Mouse (Mus musculus) liver, embryonic 11.5 days (tissue): Measurements from ENCODE around the gene Grik3. TPM values are rescaled to one million over a fixed set of nuclear protein-coding genes. Genes with fewer than 3 reads are reported as not detected.
A peak's percentile ranks its signal among the peaks of the same experiment; 100 is the strongest.

Experiments used
- ATAC-seq: fragments of 200-750 bp; cut with Nextera tagmentation; replicated peaks from 2 replicates; pipeline ENCODE4 v1.8.0; 2017; ENCODE audit warnings: moderate number of reproducible peaks, mild to moderate bottlenecking, moderate TSS enrichment, moderate library complexity; ENCODE audit not compliant: low FRiP score
- DNase-seq: peaks from one replicate; pipeline ENCODE4 v3.0.0-alpha.2; 2017; ENCODE audit warnings: low spot score
- H3K27ac ChIP-seq: fragments of 300-500 bp; sonication (generic); 2 replicates; pipeline ENCODE4 v1.5.1; 2014; ENCODE audit warnings: mild to moderate bottlenecking, low read depth, low read length, control low read depth
- H3K27me3 ChIP-seq: fragments of 300-500 bp; sonication (generic); replicated peaks from 2 replicates; pipeline ENCODE4 v1.6.1; 2014; ENCODE audit warnings: low read length, mixed read lengths; ENCODE audit not compliant: control insufficient read depth, insufficient read depth
- H3K36me3 ChIP-seq: fragments of 300-500 bp; sonication (generic); 2 replicates; pipeline ENCODE4 v1.6.1; 2014; ENCODE audit warnings: mild to moderate bottlenecking, low read length, moderate library complexity, mixed read lengths; ENCODE audit not compliant: control insufficient read depth, insufficient read depth
- H3K4me1 ChIP-seq: fragments of 300-500 bp; sonication (generic); replicated peaks from 2 replicates; pipeline ENCODE4 v1.6.1; 2014; ENCODE audit warnings: low read length, mixed read lengths; ENCODE audit not compliant: control insufficient read depth, insufficient read depth
- H3K4me2 ChIP-seq: fragments of 300-500 bp; sonication (generic); 2 replicates; pipeline ENCODE4 v1.6.1; 2014; ENCODE audit warnings: mild to moderate bottlenecking, control low read depth, moderate library complexity
- H3K4me3 ChIP-seq: fragments of 300-500 bp; sonication (generic); 2 replicates; pipeline ENCODE4 v1.5.1; 2014; ENCODE audit warnings: low read depth, low read length, control low read depth
- H3K9ac ChIP-seq: fragments of 300-500 bp; sonication (generic); 2 replicates; pipeline ENCODE4 v1.6.1; 2014; ENCODE audit warnings: low read depth, low read length, control low read depth
- H3K9me3 ChIP-seq: fragments of 300-500 bp; sonication (generic); 2 replicates; pipeline ENCODE4 v1.6.1; 2016; ENCODE audit warnings: low read length, inconsistent platforms, mixed read lengths; ENCODE audit not compliant: control insufficient read depth
- WGBS: fragments of 180-500 bp; shearing (Covaris S2); extraction: QIAGEN DNeasy Blood & Tissue Kit; methylation state at CpG from one replicate; pipeline ENCODE4 v1.1.7; 2014; 5-methylcytosine and 5-hydroxymethylcytosine counted together
- polyA plus RNA-seq: library from polyadenylated mRNA; unstranded; fragments of >200 nt; fragmentation: Nextera tagmentation; extraction: Ambion mirVana; gene quantifications from 2 replicates; pipeline ENCODE4 v1.2.1, GENCODE M21; 2014

The Grik3 gene
- polyA plus RNA-seq, 1 experiment from 2014 or later = 0.01 TPM

DNA sequence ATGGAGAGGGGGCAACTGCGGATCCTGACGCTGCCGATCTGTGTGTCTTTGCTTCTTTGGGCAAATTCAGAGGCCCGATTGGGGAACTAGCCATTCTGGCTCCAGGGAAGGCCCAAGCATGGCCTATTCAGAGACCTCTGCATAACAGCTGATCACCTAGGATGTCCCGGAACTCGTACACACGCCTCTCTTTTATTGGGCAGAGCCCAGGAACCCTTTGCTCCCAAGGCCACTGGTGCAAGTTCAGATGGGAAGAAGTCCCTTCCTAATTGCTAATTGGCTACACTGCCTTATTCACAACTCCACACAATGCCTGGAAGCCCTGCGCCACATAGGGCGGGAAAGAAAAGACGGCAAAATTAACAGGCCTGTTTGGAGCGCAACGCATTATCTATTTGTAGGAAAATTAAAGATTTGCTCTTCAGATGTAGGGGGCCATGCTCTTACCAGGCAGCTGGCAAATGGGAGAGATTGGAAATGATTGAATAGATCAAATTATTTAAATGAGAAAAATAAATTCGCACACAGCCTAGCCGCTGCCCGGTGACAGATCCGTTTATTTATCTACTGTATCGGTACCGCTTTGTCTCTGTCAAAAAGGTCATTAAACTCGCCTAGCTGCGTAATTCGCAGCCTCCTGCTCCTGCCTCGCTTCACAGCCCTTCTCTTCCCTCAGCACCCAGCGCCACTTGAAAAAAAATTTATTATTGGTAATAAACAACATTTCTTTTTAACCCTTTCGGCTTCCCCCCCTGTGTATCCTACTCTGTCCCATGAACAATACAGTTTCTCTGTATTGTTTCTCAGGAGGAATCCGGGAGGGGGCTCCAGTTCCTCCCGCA is 1.5 kb upstream of the Grik3 start:
- DNase-seq (no peak), ATAC-seq (no peak)
- Histone ChIP-seq H3K27me3 (peaks cover 99% of the 10 kb centered on the region), H3K27ac (no peak overlapping the region), H3K4me1 (peaks cover 2% of the 10 kb centered on the region; the same call in 1 of the 2 replicates), H3K9me3 (no peaks in the 10 kb centered on the region), H3K9ac (no peak overlapping the region), H3K4me3 (no peak overlapping the region), H3K4me2 (no peak overlapping the region), H3K36me3 (no peaks in the 10 kb centered on the region)
- whole genome bisulfite sequencing = 4% methylated on average over 26 of the region's 26 CpGs

- Histone ChIP-seq H3K27me3 (peaks cover 100% of the 10 kb centered on the region), H3K27ac (no peak overlapping the region), H3K4me1 (peaks cover 2% of the 10 kb centered on the region; the same call in 1 of the 2 replicates), H3K9ac (no peak overlapping the region), H3K36me3 (no peaks in the 10 kb centered on the region), H3K4me3 (peak overlapping the region; percentile 20), H3K9me3 (no peaks in the 10 kb centered on the region), H3K4me2 (peak overlapping the region; percentile 47)
- DNase-seq (peak; percentile 47), ATAC-seq (no peak)
- WGBS = 2% methylated on average over 61 of the region's 81 CpGs
Observed at GRCm38 (mm10) chr4:125489901-125490590, 454 bp upstream of the Grik3 start.

DNA sequence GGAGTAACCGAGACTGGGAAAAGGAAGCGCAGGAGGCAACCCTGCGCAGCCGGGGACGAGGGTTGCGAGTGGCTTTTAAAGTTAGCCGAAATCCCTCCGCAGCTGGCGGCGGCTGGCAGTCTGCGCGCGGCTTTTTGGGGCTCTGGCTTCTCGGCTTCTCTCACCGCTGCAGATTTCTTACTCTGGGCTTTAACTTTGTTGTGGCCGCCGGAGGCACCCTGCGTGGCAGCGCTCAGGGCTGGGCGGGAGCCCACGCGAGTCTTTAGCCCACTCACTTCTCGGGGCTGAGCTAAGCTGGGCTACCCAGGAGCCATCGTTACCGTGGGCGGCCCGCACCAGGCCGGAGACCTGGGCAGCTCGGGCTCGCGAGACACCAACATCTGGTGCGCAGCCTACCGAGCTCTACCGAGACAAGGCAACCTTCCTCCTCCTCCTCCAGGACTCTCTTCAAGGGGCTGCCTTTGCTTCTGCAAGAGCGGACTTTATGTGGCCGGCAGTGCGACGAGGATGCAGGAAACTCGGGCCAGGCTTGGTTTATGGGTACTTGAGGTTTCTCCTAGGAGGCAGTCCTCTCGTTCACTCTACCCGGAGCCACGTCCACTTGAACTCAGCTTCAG is 1.1 kb downstream of the Grik3 start:
- Histone ChIP-seq H3K27me3 (peaks cover 97% of the 10 kb centered on the region), H3K36me3 (no peaks in the 10 kb centered on the region), H3K9me3 (no peaks in the 10 kb centered on the region), H3K4me3 (no peak overlapping the region), H3K27ac (no peak overlapping the region), H3K4me2 (0 out of 2 replicates have a peak overlapping the region, but pooled peaks have one; percentile 14), H3K9ac (no peak overlapping the region), H3K4me1 (peaks cover 2% of the 10 kb centered on the region; the same call in 1 of the 2 replicates)
- ATAC-seq (no peak), DNase-seq (no peak)
- whole genome bisulfite sequencing = 3% methylated on average over 42 of the region's 42 CpGs

GRCm38 (mm10) chr4:125492122-125492505 is 1.6 kb downstream of the Grik3 start:
- H3K27me3 ChIP-seq = peaks cover 97% of the 10 kb centered on the region
- ATAC-seq (no peak), DNase-seq (no peak)
- H3K4me3 ChIP-seq = no peak overlapping the region
- H3K9me3 ChIP-seq = no peaks in the 10 kb centered on the region
- no peaks in the 10 kb centered on the region for H3K36me3 ChIP-seq
- 13% methylated on average over 9 of the region's 9 CpGs for WGBS
- no peak overlapping the region for H3K27ac ChIP-seq
- H3K9ac ChIP-seq = no peak overlapping the region
- no peak overlapping the region for H3K4me2 ChIP-seq
- peaks cover 2% of the 10 kb centered on the region; the same call in 1 of the 2 replicates for H3K4me1 ChIP-seq

GRCm38 (mm10) chr4:125492706-125493105 is 2.2 kb downstream of the Grik3 start:
- DNase-seq (no peak), ATAC-seq (no peak)
- no peak overlapping the region for H3K4me3 ChIP-seq
- no peak overlapping the region for H3K27ac ChIP-seq
- no peaks in the 10 kb centered on the region for H3K36me3 ChIP-seq
- H3K9ac ChIP-seq = no peak overlapping the region
- H3K4me1 ChIP-seq = peaks cover 2% of the 10 kb centered on the region; the same call in 1 of the 2 replicates
- no peaks in the 10 kb centered on the region for H3K9me3 ChIP-seq
- H3K4me2 ChIP-seq = no peak overlapping the region
- 25% methylated on average over 9 of the region's 9 CpGs for WGBS
- H3K27me3 ChIP-seq = peaks cover 97% of the 10 kb centered on the region

DNA sequence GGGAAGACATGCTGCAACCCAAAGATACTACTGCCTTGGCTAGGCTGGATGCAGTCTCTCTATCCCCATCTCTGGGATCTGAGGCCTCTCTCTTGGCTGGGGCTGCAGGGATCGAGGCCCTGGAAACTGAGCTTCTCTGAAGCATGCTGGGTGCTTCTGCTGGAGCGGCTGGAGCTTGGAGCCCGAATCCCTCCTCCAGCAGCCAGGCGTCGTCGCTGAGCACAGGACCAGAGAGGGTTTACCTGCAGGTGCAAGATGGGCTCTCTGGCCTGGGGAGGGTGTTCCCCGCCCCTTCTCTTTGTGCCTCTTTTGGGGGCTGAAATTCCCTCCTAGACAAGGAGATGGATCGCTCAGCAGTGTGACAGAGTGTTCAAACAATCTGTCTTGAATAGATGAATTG is 2.6 kb downstream of the Grik3 start:
- no peak overlapping the region for H3K27ac ChIP-seq
- no peaks in the 10 kb centered on the region for H3K9me3 ChIP-seq
- no peak overlapping the region for H3K4me3 ChIP-seq
- DNase-seq (no peak), ATAC-seq (no peak)
- peaks cover 2% of the 10 kb centered on the region; the same call in 1 of the 2 replicates for H3K4me1 ChIP-seq
- 18% methylated on average over 8 of the region's 8 CpGs for WGBS
- H3K9ac ChIP-seq = no peak overlapping the region
- peaks cover 97% of the 10 kb centered on the region for H3K27me3 ChIP-seq
- H3K4me2 ChIP-seq = no peak overlapping the region
- no peaks in the 10 kb centered on the region for H3K36me3 ChIP-seq

DNA sequence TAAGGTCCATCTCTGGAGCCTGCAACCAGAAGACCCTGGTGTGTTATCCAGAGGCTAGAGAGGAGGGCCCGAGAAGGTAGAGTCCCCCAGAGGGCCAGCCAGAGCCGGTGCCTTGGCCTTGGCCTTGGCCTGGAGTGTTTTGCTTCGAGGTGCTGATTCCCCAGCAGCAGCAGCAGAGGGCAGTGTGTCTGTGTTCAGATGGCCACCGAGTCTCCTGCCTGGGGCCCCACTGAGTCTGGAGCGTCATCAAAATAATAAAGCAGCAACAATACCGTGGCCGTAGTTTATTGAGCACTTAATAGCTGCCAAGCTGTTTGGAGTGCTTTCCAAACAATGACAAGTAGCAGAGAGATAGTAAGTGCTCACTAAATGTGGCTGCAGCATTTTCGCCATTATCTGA is 5.0 kb downstream of the Grik3 start:
- 35% methylated on average over 8 of the region's 8 CpGs for WGBS

DNA sequence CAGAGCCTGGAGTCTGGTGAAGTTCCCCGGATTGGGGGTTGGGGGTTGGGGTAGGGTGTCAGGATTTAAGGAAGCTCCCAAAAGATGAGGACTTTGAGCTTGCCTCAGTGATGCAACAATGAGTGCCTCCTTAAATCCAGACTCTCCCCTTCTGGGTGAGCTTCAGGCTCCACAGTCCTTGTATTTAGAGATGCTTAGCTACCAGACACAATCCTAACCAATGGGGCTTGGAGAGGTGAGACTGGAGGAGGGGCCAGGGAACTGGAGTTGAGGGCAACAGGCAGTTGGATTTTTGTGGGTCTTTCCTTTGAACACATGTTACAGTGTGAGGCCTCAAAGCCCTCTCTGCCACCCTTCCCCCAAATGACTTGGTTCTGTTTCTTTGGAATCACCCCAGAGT is 6.5 kb downstream of the Grik3 start:
- no peak overlapping the region for H3K9ac ChIP-seq
- H3K27me3 ChIP-seq = peaks cover 65% of the 10 kb centered on the region
- no peaks in the 10 kb centered on the region for H3K9me3 ChIP-seq
- no peak for DNase-seq
- 14% methylated on average over 1 of the region's 1 CpGs for WGBS
- no peak overlapping the region for H3K4me2 ChIP-seq
- no peaks in the 10 kb centered on the region for H3K36me3 ChIP-seq
- H3K4me1 ChIP-seq = no peaks in the 10 kb centered on the region
- no peak overlapping the region for H3K27ac ChIP-seq
- no peak for ATAC-seq
- H3K4me3 ChIP-seq = no peak overlapping the region

More for the DNA sequence above, 5.0 kb downstream of the Grik3 start:
- no peaks in the 10 kb centered on the region for H3K9me3 ChIP-seq
- no peak overlapping the region for H3K27ac ChIP-seq
- ATAC-seq (no peak), DNase-seq (no peak)
- no peak overlapping the region for H3K4me2 ChIP-seq
- H3K9ac ChIP-seq = no peak overlapping the region
- H3K4me1 ChIP-seq = peaks cover under 1% of the 10 kb centered on the region; the same call in 1 of the 2 replicates
- no peaks in the 10 kb centered on the region for H3K36me3 ChIP-seq
- H3K27me3 ChIP-seq = peaks cover 81% of the 10 kb centered on the region
- no peak overlapping the region for H3K4me3 ChIP-seq
